Mouse (Mus musculus): ENCODE measurements around the gene B3galt1. TPM values are rescaled to one million over a fixed set of nuclear protein-coding genes. Genes with fewer than 3 reads are reported as not detected.

Gene B3galt1
- polyA plus RNA-seq, 1 experiment from 2014 or later, result 34.1 TPM

GRCm38 (mm10) chr2:67971576-67971975 lies 405.9 kb downstream of the B3galt1 start:
- no peak for ATAC-seq (ENCODE audit: low FRiP score, low read depth)
- Histone ChIP-seq H3K9me3 (no peaks in the 10 kb centered on the region), H3K9ac (no peak overlapping the region), H3K4me3 (no peak overlapping the region), H3K27me3 (replicated peaks) (no peaks in the 10 kb centered on the region), H3K4me1 (no peaks in the 10 kb centered on the region), H3K27ac (no peak overlapping the region), H3K4me2 (replicated peaks) (no peak overlapping the region), H3K36me3 (no peaks in the 10 kb centered on the region)
- WGBS, result 84% methylated on average over 6 of the region's 6 CpGs

DNA sequence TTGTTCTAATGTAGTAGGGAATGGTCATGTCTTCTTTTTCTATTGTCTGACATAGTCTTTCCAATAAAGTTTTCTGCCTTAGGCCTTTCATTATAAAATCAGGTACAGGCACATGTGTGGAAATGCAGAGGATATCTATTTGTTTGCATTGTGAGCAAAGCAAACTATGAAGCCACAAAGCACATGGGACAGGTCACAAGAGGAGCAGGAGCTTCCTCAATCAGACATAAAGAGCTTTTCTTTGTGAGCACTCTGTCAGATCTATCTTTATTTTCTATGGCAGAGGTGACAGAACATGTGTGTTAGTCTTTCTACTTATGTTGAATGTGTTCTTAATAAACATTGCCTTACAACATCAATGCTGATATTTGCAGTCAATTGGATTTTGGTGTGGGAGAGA lies 410.1 kb downstream of the B3galt1 start:
- Histone ChIP-seq H3K9ac (no peak overlapping the region), H3K4me3 (no peak overlapping the region), H3K4me1 (no peaks in the 10 kb centered on the region), H3K27ac (no peak overlapping the region), H3K36me3 (no peaks in the 10 kb centered on the region), H3K27me3 (replicated peaks) (no peaks in the 10 kb centered on the region), H3K9me3 (no peaks in the 10 kb centered on the region), H3K4me2 (replicated peaks) (no peak overlapping the region)
- ATAC-seq (ENCODE audit: low FRiP score, low read depth), result no peak

- no peak overlapping the region for H3K27ac ChIP-seq
- no peak overlapping the region for H3K9ac ChIP-seq
- no peak overlapping the region for H3K4me2 ChIP-seq (replicated peaks)
- no peak overlapping the region for H3K4me3 ChIP-seq
- 95% methylated on average over 4 of the region's 4 CpGs for WGBS
- no peaks in the 10 kb centered on the region for H3K36me3 ChIP-seq
- no peaks in the 10 kb centered on the region for H3K27me3 ChIP-seq (replicated peaks)
- H3K9me3 ChIP-seq, result no peaks in the 10 kb centered on the region
- no peak for ATAC-seq (ENCODE audit: low FRiP score, low read depth)
- no peaks in the 10 kb centered on the region for H3K4me1 ChIP-seq
These were observed 410.8 kb downstream of the B3galt1 start for GRCm38 (mm10) chr2:67976488-67976887.

GRCm38 (mm10) chr2:67977620-67978262 lies 412.1 kb downstream of the B3galt1 start:
- H3K4me2 ChIP-seq (replicated peaks), result no peak overlapping the region
- H3K27ac ChIP-seq, result no peak overlapping the region
- no peaks in the 10 kb centered on the region for H3K27me3 ChIP-seq (replicated peaks)
- H3K9ac ChIP-seq, result no peak overlapping the region
- H3K36me3 ChIP-seq, result no peaks in the 10 kb centered on the region
- H3K9me3 ChIP-seq, result no peaks in the 10 kb centered on the region
- 62% methylated on average over 6 of the region's 6 CpGs for WGBS
- no peak for ATAC-seq (ENCODE audit: low FRiP score, low read depth)
- no peaks in the 10 kb centered on the region for H3K4me1 ChIP-seq
- no peak overlapping the region for H3K4me3 ChIP-seq

DNA sequence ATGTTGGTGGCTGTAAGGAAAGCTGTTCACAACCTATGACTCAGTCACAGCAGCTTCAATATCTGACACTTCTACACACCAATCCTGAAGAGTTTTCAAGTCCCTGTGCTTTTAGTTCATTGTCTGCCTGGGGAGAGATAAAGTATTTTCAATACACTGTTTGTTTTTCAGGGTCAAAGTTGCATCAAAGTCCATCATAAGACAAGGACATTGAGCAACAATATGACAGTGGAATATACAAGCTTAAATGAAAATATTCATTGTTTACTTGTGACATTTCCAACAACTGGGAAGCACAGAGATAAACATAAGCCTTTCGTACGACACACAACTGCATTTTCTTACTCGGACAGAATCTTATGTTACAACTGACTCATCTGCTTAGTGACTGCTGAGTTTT lies 417.9 kb downstream of the B3galt1 start:
- ATAC-seq (ENCODE audit: low FRiP score, low read depth), result no peak

DNA sequence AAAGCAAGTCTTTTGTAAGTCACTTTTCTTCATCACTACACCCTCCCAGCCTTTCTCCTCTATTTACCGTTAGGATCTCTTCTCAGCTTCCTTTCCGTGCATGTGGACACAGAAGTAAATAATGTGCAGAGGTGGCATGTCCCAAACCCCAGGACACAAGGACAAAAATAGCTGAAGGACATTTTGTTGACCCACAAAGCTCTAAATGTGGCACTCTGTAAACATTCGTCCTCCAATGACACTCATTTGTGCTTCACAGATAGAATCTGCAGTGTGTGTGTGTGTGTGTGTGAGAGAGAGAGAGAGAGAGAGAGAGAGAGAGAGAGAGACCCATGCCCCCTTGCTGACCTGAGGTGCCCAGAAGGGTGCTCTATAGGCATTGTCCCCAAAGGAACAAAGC lies 419.5 kb downstream of the B3galt1 start:
- 77% methylated on average over 3 of the region's 3 CpGs for WGBS
- Histone ChIP-seq H3K4me1 (no peaks in the 10 kb centered on the region), H3K4me2 (replicated peaks) (no peak overlapping the region), H3K9ac (no peak overlapping the region), H3K27me3 (replicated peaks) (no peaks in the 10 kb centered on the region), H3K9me3 (no peaks in the 10 kb centered on the region), H3K36me3 (no peaks in the 10 kb centered on the region), H3K4me3 (no peak overlapping the region), H3K27ac (no peak overlapping the region)
- ATAC-seq (ENCODE audit: low FRiP score, low read depth), result no peak

More for the DNA sequence above, 417.9 kb downstream of the B3galt1 start:
- H3K36me3 ChIP-seq, result no peaks in the 10 kb centered on the region
- H3K9ac ChIP-seq, result no peak overlapping the region
- no peaks in the 10 kb centered on the region for H3K9me3 ChIP-seq
- WGBS, result 92% methylated on average over 3 of the region's 3 CpGs
- no peak overlapping the region for H3K4me3 ChIP-seq
- H3K27ac ChIP-seq, result no peak overlapping the region
- H3K27me3 ChIP-seq (replicated peaks), result no peaks in the 10 kb centered on the region
- no peaks in the 10 kb centered on the region for H3K4me1 ChIP-seq
- no peak overlapping the region for H3K4me2 ChIP-seq (replicated peaks)

DNA sequence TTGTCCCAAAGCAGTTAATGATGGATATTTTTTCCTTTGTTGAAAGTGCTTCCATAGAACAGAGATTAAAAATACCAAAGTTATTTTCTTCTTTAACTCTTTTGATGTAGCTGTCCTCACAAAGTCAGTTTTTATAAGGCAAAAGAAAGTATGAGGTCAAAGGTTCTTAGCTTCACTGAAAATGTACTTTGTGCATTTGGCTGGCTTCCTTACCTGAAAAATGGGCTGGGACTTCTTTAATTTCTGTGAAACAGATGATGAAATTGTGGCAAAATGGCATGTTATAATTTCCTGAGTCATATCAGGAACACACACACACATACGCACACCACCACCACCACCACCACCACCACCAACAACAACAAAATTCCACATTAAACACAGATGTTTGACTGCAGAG lies 427.8 kb downstream of the B3galt1 start:
- ATAC-seq (ENCODE audit: low FRiP score, low read depth), result no peak
- no peaks in the 10 kb centered on the region for H3K9me3 ChIP-seq
- no peaks in the 10 kb centered on the region for H3K27me3 ChIP-seq (replicated peaks)
- H3K9ac ChIP-seq, result no peak overlapping the region
- no peak overlapping the region for H3K27ac ChIP-seq
- no peak overlapping the region for H3K4me3 ChIP-seq
- WGBS, result 97% methylated on average over 1 of the region's 1 CpGs
- H3K4me1 ChIP-seq, result no peaks in the 10 kb centered on the region
- no peak overlapping the region for H3K4me2 ChIP-seq (replicated peaks)
- H3K36me3 ChIP-seq, result no peaks in the 10 kb centered on the region

DNA sequence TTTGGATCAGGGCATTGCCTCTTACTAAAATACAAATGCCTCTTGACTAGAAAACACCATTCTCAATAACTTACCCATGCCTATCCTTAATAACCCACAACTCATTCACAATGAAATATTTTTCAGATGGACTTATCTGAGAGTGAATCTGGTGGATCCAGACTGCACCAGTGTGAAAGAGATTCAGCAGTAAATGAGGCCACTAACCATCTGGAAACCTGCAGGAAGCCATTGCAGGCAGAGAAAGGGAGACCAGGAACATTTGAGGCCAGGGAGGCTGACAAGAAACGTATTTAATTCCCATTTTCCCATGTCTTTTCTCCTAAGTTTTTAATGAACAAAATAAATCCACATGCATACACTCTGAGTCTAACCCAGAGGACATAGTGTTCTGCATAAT lies 437.4 kb downstream of the B3galt1 start:
- no peak for ATAC-seq (ENCODE audit: low FRiP score, low read depth)

GRCm38 (mm10) chr2:68005210-68005609 lies 439.5 kb downstream of the B3galt1 start:
- no peak overlapping the region for H3K4me2 ChIP-seq (replicated peaks)
- no peaks in the 10 kb centered on the region for H3K27me3 ChIP-seq (replicated peaks)
- H3K4me3 ChIP-seq, result no peak overlapping the region
- H3K4me1 ChIP-seq, result no peaks in the 10 kb centered on the region
- H3K9ac ChIP-seq, result no peak overlapping the region
- no peak for ATAC-seq (ENCODE audit: low FRiP score, low read depth)
- H3K27ac ChIP-seq, result no peak overlapping the region
- WGBS, result 87% methylated on average over 9 of the region's 9 CpGs
- H3K36me3 ChIP-seq, result no peaks in the 10 kb centered on the region
- no peaks in the 10 kb centered on the region for H3K9me3 ChIP-seq

More for the DNA sequence above, 437.4 kb downstream of the B3galt1 start:
- H3K4me3 ChIP-seq, result no peak overlapping the region
- no peaks in the 10 kb centered on the region for H3K36me3 ChIP-seq
- H3K4me1 ChIP-seq, result no peaks in the 10 kb centered on the region
- H3K4me2 ChIP-seq (replicated peaks), result no peak overlapping the region
- H3K27ac ChIP-seq, result no peak overlapping the region
- no peak overlapping the region for H3K9ac ChIP-seq
- H3K27me3 ChIP-seq (replicated peaks), result no peaks in the 10 kb centered on the region
- WGBS, result 64% methylated on average over 1 of the region's 1 CpGs
- H3K9me3 ChIP-seq, result no peaks in the 10 kb centered on the region

DNA sequence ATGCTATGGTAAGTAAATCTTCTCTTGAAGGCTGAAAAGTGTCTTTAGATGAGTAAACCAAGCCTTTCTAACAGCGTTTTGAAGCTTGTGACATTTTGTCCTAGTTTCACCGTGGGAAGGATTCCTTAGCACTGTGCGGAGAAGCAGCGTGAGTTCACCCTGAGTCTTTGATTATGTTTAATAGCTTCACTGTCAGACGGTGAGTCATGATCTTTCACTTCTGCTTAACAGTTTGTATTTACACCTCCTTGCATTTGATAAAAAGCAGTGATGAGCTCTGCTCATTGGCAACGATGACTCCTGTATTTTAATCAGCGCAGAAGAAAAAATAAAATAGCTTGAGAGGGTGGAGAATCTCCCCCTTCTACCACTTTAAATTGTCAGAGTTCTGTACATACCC lies 440.0 kb downstream of the B3galt1 start:
- Histone ChIP-seq H3K4me3 (no peak overlapping the region), H3K9ac (no peak overlapping the region), H3K4me2 (replicated peaks) (no peak overlapping the region), H3K9me3 (no peaks in the 10 kb centered on the region), H3K36me3 (no peaks in the 10 kb centered on the region), H3K4me1 (no peaks in the 10 kb centered on the region), H3K27me3 (replicated peaks) (no peaks in the 10 kb centered on the region), H3K27ac (no peak overlapping the region)
- ATAC-seq (ENCODE audit: low FRiP score, low read depth), result no peak
- WGBS, result 77% methylated on average over 7 of the region's 7 CpGs

GRCm38 (mm10) chr2:68011336-68011735 lies 445.7 kb downstream of the B3galt1 start:
- Histone ChIP-seq H3K9ac (no peak overlapping the region), H3K4me1 (no peaks in the 10 kb centered on the region), H3K36me3 (no peaks in the 10 kb centered on the region), H3K4me2 (replicated peaks) (no peak overlapping the region), H3K4me3 (no peak overlapping the region), H3K9me3 (no peaks in the 10 kb centered on the region), H3K27me3 (replicated peaks) (no peaks in the 10 kb centered on the region), H3K27ac (no peak overlapping the region)
- ATAC-seq (ENCODE audit: low FRiP score, low read depth), result no peak
- 78% methylated on average over 4 of the region's 4 CpGs for WGBS

GRCm38 (mm10) chr2:68020251-68020680 lies 454.6 kb downstream of the B3galt1 start:
- Histone ChIP-seq H3K4me2 (replicated peaks) (no peak overlapping the region), H3K36me3 (no peaks in the 10 kb centered on the region), H3K9ac (no peak overlapping the region), H3K27me3 (replicated peaks) (no peaks in the 10 kb centered on the region), H3K4me3 (no peak overlapping the region), H3K27ac (no peak overlapping the region), H3K4me1 (no peaks in the 10 kb centered on the region), H3K9me3 (no peaks in the 10 kb centered on the region)
- no peak for ATAC-seq (ENCODE audit: low FRiP score, low read depth)
- WGBS, result 83% methylated on average over 5 of the region's 5 CpGs

- ATAC-seq (ENCODE audit: low FRiP score, low read depth), result no peak
- Histone ChIP-seq H3K9ac (no peak overlapping the region), H3K4me3 (no peak overlapping the region), H3K4me1 (no peaks in the 10 kb centered on the region), H3K27me3 (replicated peaks) (no peaks in the 10 kb centered on the region), H3K9me3 (no peaks in the 10 kb centered on the region), H3K36me3 (no peaks in the 10 kb centered on the region), H3K4me2 (replicated peaks) (no peak overlapping the region), H3K27ac (no peak overlapping the region)
- WGBS, result 83% methylated on average over 6 of the region's 6 CpGs
These were observed 456.0 kb downstream of the B3galt1 start for GRCm38 (mm10) chr2:68021541-68022152.

All from neural tube, embryonic 12.5 days (tissue).